Mouse (Mus musculus) olfactory bulb, adult 2 months (tissue): ENCODE measurements around the gene Trarg1.

Source experiments
- CTCF ChIP-seq: fragments of 200-500 bp; IDR thresholded peaks from 2 replicates; pipeline ENCODE4 v1.5.1; 2012; ENCODE audit warnings: low read depth, mild to moderate bottlenecking, low read length, moderate library complexity; ENCODE audit not compliant: insufficient read depth
- POLR2A ChIP-seq: fragments of 200-500 bp; IDR thresholded peaks from 2 replicates; pipeline ENCODE4 v1.6.1; 2012; ENCODE audit warnings: mild to moderate bottlenecking, low read depth, low read length, moderate library complexity; ENCODE audit not compliant: insufficient read depth

DNA sequence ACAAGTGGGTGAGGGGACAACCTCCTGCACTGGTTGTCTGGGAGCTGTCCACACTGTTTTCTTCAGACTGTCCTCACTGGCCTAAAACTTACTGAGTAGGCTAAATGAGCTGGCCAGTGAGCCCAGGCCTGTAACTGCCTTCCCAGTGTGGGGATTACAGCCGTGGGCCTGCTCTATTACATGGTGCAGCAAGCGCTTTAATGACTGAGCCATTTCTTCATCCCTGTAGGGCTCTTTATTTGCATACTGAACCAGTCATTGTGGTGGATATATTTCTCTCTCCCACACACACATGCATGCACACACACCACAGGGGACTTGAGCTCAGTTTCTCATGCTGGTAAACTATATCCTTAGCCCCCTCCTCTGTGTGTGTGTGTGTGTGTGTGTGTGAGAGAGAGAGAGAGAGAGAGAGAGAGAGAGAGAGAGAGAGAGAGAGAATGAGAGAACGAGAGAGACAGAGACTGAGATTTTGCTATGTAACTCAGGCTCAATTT is 26.7 kb upstream of the Trarg1 start:
- no peak for TF ChIP-seq CTCF
- no peak for TF ChIP-seq POLR2A
